ENCODE assay signal across 9 mouse cellular contexts in genomic region chr8:57615016-57615657, GRCm38 (mm10). TPM values are rescaled to one million over a fixed set of nuclear protein-coding genes. Genes with fewer than 3 reads are reported as not detected.
DNase-seq lines count a peak whose midpoint lies in the region; ATAC-seq lines count a peak whose summit lies in the region.
"Had no signal": no experiment of that assay in that cellular context is flagged by ENCODE, and none has a peak within 500 bp of the region (broad histone marks: within the 10 kb centered on the region; RNA-seq: fewer than 3 reads in every experiment).

No protein-coding gene starts in this region.

- no peaks in the 10 kb centered on the region for H3K27me3 ChIP-seq in embryonic facial prominence, embryonic 15.5 days
- no peaks in the 10 kb centered on the region for H3K27me3 ChIP-seq in forebrain, embryonic 16.5 days (replicated peaks; ENCODE audit: control insufficient read depth, insufficient read depth, low read length)
- H3K27me3 ChIP-seq: neural tube, embryonic 13.5 days had no signal

- 47% methylated on average over 15 of the region's 15 CpGs for WGBS in embryonic facial prominence, embryonic 15.5 days
- 68% methylated on average over 15 of the region's 15 CpGs for WGBS in forebrain, embryonic 16.5 days

- peak; percentile 5 to 19 for DNase-seq in urinary bladder, adult 18-20 months (ENCODE audit: low spot score in 2 of 2)
- no peak for DNase-seq in urinary bladder, postnatal 25 days (ENCODE audit: low spot score)
- DNase-seq in kidney, postnatal 10 days: peak; percentile 68
- DNase-seq in frontal cortex, postnatal 25 days (ENCODE audit: low spot score in 2 of 2): no peak
- no peak for DNase-seq in c-Kit-positive CD71-positive TER-119-positive erythroid progenitor cells, embryonic 14.5 days (ENCODE audit: low spot score)
- DNase-seq in thymus, postnatal 0 days (ENCODE audit: low spot score): no peak

- ATAC-seq in embryonic facial prominence, embryonic 15.5 days (ENCODE audit: insufficient number of reproducible peaks, low FRiP score, low TSS enrichment, low read depth): peak; percentile 64; the same call in 1 of the 2 replicates
- no peak for ATAC-seq in forebrain, embryonic 16.5 days

- H3K4me2 ChIP-seq in embryonic facial prominence, embryonic 15.5 days (replicated peaks): no peak overlapping the region
- no peak overlapping the region for H3K4me2 ChIP-seq in forebrain, embryonic 16.5 days (ENCODE audit: low read length)
- H3K4me2 ChIP-seq: neural tube, embryonic 13.5 days had no signal

- no peak overlapping the region for H3K9ac ChIP-seq in embryonic facial prominence, embryonic 15.5 days
- H3K9ac ChIP-seq in forebrain, embryonic 16.5 days (replicated peaks; ENCODE audit: low read depth, low read length): no peak overlapping the region
- H3K9ac ChIP-seq: neural tube, embryonic 13.5 days had no signal

- H3K27ac ChIP-seq in embryonic facial prominence, embryonic 15.5 days (replicated peaks): no peak overlapping the region
- no peak overlapping the region for H3K27ac ChIP-seq in forebrain, embryonic 16.5 days (ENCODE audit: low read length)
- H3K27ac ChIP-seq: neural tube, embryonic 13.5 days had no signal

- H3K36me3 ChIP-seq in embryonic facial prominence, embryonic 15.5 days: no peaks in the 10 kb centered on the region
- no peaks in the 10 kb centered on the region for H3K36me3 ChIP-seq in forebrain, embryonic 16.5 days (ENCODE audit: control insufficient read depth, insufficient read depth)
- H3K36me3 ChIP-seq: neural tube, embryonic 13.5 days had no signal

- H3K4me1 ChIP-seq in embryonic facial prominence, embryonic 15.5 days: peaks cover 22% of the 10 kb centered on the region
- 0 out of 2 replicates have a peak, but pooled peaks cover 9% of the 10 kb centered on the region for H3K4me1 ChIP-seq in forebrain, embryonic 16.5 days (replicated peaks; ENCODE audit: control insufficient read depth, insufficient read depth, low read length)

- H3K9me3 ChIP-seq in embryonic facial prominence, embryonic 15.5 days (replicated peaks): no peaks in the 10 kb centered on the region
- H3K9me3 ChIP-seq in forebrain, embryonic 16.5 days (ENCODE audit: control insufficient read depth, low read length): no peaks in the 10 kb centered on the region
- H3K9me3 ChIP-seq: neural tube, embryonic 13.5 days had no signal

- H3K4me3 ChIP-seq in embryonic facial prominence, embryonic 15.5 days (replicated peaks): no peak overlapping the region
- H3K4me3 ChIP-seq in forebrain, embryonic 16.5 days (replicated peaks; ENCODE audit: low read length): no peak overlapping the region
- H3K4me3 ChIP-seq: neural tube, embryonic 13.5 days had no signal

RNA-seq across cellular contexts. Expression of gene Galnt7, which starts 37.7 kb away (rescaled TPM):
- 14.1 and 14.6 TPM in 2 replicates for polyA plus RNA-seq in embryonic facial prominence, embryonic 15.5 days (2015; fragmentation: Nextera tagmentation; extraction: Ambion mirVana)
- polyA plus RNA-seq in forebrain, embryonic 16.5 days (2015; fragmentation: Nextera tagmentation; extraction: Ambion mirVana): 8.7 and 11.3 TPM in 2 replicates
- 25.3 and 27.0 TPM in 2 replicates for polyA plus RNA-seq in thymus, postnatal 0 days (2015; fragmentation: Nextera tagmentation; extraction: Ambion mirVana)

Comparison
In these comparisons a context has a peak if more than half of its experiments do, and no peak if none do; other contexts are left out.
1. DNase-seq: peak in urinary bladder, adult 18-20 months (2 of 2) and kidney, postnatal 10 days (single experiment); none in urinary bladder, postnatal 25 days (single experiment), frontal cortex, postnatal 25 days (0 of 2), c-Kit-positive CD71-positive TER-119-positive erythroid progenitor cells, embryonic 14.5 days (single experiment) and thymus, postnatal 0 days (single experiment).